Mouse (Mus musculus): ENCODE data around the gene Colgalt2. TPM values are rescaled to one million over a fixed set of nuclear protein-coding genes. Genes with fewer than 3 reads are reported as not detected.

Colgalt2 gene
- polyA plus RNA-seq, 1 experiment from 2014 or later: 1.7 TPM

DNA sequence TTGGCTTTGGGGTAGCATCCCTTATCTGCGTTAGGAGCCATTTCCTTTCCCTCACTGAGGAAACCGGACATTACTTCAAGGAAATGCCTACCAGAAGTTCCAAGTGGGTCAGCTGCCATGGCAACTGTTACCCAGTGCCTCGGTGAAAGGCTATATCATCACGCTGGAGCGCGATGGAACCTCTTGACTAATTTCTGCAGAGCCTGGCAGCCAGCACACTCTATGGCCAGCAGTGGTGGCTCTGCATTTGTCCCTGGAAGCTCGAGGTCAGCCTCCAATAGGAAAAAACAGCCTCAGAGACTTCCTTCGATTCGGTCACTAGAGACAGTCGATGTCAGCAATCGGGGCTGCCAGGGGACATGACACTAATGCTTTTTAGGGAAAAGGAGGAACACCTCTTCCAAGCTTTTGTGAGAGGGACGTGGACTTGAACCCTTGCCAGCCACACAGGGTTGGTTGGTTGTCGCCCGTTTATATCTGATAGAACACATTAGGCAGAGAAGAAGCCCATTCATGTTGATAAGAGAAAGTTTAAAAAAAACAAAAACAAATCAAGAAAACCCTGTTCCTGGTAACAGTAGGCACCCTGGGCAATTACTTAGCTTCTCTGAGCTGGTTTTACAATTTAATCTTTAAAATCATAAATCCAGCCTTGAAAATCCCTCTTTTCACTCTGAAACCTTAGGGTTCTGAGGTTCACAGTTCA, 157.1 kb downstream of the Colgalt2 start:
- Histone ChIP-seq H3K4me1 (replicated peaks; ENCODE audit: control insufficient read depth, insufficient read depth, low read length) (peaks cover 21% of the 10 kb centered on the region), H3K36me3 (ENCODE audit: control insufficient read depth, insufficient read depth, low read length) (peaks cover 29% of the 10 kb centered on the region), H3K4me3 (ENCODE audit: low read depth, low read length) (no peak overlapping the region), H3K4me2 (ENCODE audit: low read length) (0 out of 2 replicates have a peak overlapping the region, but pooled peaks have one; percentile 7), H3K27me3 (replicated peaks; ENCODE audit: control insufficient read depth, insufficient read depth, low read length) (no peaks in the 10 kb centered on the region), H3K9me3 (ENCODE audit: control insufficient read depth, low read length) (no peaks in the 10 kb centered on the region), H3K27ac (ENCODE audit: low read depth) (peak overlapping the region; percentile 82), H3K9ac (ENCODE audit: low read length) (no peak overlapping the region)
- WGBS: 55% methylated on average over 14 of the region's 14 CpGs
- no peak for ATAC-seq (replicated peaks; ENCODE audit: low FRiP score, low TSS enrichment, low read depth)
- no peak for DNase-seq (ENCODE audit: low spot score)

Other genes starting within 250 kb of the Colgalt2 start
- gene Tsen15, start 13.1 kb upstream of the Colgalt2 start, polyA plus RNA-seq (2014; fragmentation: Nextera tagmentation; extraction: Ambion mirVana): 87.9 and 94.4 TPM in 2 replicates